Mouse (Mus musculus): ENCODE measurements around the gene Arntl. TPM values are rescaled to one million over a fixed set of nuclear protein-coding genes. Genes with fewer than 3 reads are reported as not detected.

Gene Arntl
- polyA plus RNA-seq, 3 experiments from 2014 or later, result 20.7 to 36.9 (median 30.1) TPM

- no peak for ATAC-seq
These were observed 44.3 kb downstream of the Arntl start for GRCm38 (mm10) chr7:113251554-113251953.

GRCm38 (mm10) chr7:113253777-113254405 lies 46.6 kb downstream of the Arntl start:
- ATAC-seq, result no peak

- ATAC-seq, result peak; percentile 55
These were observed 48.8 kb downstream of the Arntl start for GRCm38 (mm10) chr7:113256046-113256445.

- no peak for ATAC-seq
These were observed 51.2 kb downstream of the Arntl start for GRCm38 (mm10) chr7:113258430-113258829.

- ATAC-seq, result no peak
These were observed 53.3 kb downstream of the Arntl start for GRCm38 (mm10) chr7:113260321-113261167.

- ATAC-seq, result peak; percentile 15
These were observed 54.4 kb downstream of the Arntl start for GRCm38 (mm10) chr7:113261690-113262089.

- ATAC-seq, result peak; percentile 37
These were observed 55.5 kb downstream of the Arntl start for GRCm38 (mm10) chr7:113262510-113263467.

GRCm38 (mm10) chr7:113263990-113264389 lies 56.7 kb downstream of the Arntl start:
- no peak for ATAC-seq

- ATAC-seq, result peak; percentile 81
These were observed 61.0 kb downstream of the Arntl start for GRCm38 (mm10) chr7:113268287-113268686.

GRCm38 (mm10) chr7:113269081-113269480 lies 61.8 kb downstream of the Arntl start:
- no peak for ATAC-seq

GRCm38 (mm10) chr7:113269921-113270320 lies 62.7 kb downstream of the Arntl start:
- ATAC-seq, result no peak

- ATAC-seq, result no peak
These were observed 63.3 kb downstream of the Arntl start for GRCm38 (mm10) chr7:113270551-113270950.

- no peak for ATAC-seq
These were observed 63.7 kb downstream of the Arntl start for GRCm38 (mm10) chr7:113270991-113271390.

- no peak for ATAC-seq
These were observed 65.2 kb downstream of the Arntl start for GRCm38 (mm10) chr7:113272338-113272997.

- ATAC-seq, result no peak
These were observed 70.0 kb downstream of the Arntl start for GRCm38 (mm10) chr7:113277245-113277644.

GRCm38 (mm10) chr7:113278493-113278892 lies 71.2 kb downstream of the Arntl start:
- no peak for ATAC-seq

- ATAC-seq, result no peak
These were observed 72.0 kb downstream of the Arntl start for GRCm38 (mm10) chr7:113279246-113279645.

- no peak for ATAC-seq
These were observed 78.1 kb downstream of the Arntl start for GRCm38 (mm10) chr7:113285405-113285804.

GRCm38 (mm10) chr7:113289211-113289610 lies 81.9 kb downstream of the Arntl start:
- ATAC-seq, result no peak

- ATAC-seq, result no peak
These were observed 84.5 kb downstream of the Arntl start for GRCm38 (mm10) chr7:113291741-113292140.

GRCm38 (mm10) chr7:113292193-113292592 lies 84.9 kb downstream of the Arntl start:
- ATAC-seq, result no peak

GRCm38 (mm10) chr7:113294598-113294997 lies 87.3 kb downstream of the Arntl start:
- ATAC-seq, result no peak

Measured in inflammation-experienced regulatory T-cells, adult 6 months (primary cell).